Mouse (Mus musculus) inflammation-experienced regulatory T-cells, adult 6 months (primary cell): Measurements from ENCODE around the gene Zfp879. TPM values are rescaled to one million over a fixed set of nuclear protein-coding genes. Genes with fewer than 3 reads are reported as not detected.

Experiments
- ATAC-seq: one replicate; pipeline ENCODE4 v1.8.0; 2017
- polyA plus RNA-seq, 3 experiments: library from polyadenylated mRNA; unstranded; fragments of 100-300 nt; shearing (Covaris generic); gene quantifications; one replicate each; pipeline ENCODE4 v1.2.1; 2017

The Zfp879 gene
- polyA plus RNA-seq: not detected

DNA sequence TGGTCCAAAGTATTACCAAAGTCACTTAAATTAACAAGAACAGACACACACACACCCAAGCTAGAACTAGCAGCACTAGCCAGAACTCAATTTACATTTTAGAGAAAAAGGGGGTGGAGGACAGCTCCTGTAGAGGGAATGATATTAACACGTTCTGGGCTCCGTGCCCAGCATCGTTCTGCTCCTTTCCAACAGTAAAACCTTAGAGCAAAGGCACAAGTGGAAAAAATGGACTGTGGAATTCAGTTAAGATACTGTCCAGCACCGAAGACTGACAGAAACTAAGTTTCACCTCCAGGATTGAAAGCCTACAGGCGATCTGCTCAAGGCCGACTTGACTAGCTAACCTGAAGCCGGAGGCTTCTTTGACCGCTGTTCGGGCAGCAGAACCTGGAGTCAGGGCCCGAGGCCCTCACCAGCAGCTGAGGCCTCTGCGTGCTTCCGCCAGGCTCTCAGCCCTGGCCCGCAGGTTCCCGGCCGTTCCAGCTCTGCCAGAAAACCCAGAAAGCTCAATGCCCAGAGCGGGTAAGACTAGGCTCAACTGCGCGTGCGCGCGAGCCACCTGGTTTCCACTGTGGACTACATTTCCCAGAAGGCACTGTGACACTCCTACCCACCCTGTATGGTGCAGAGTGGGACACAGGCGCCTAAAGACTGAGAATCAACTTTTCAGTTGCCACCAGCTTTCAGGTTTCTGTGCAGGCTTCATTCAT lies at the start of gene Zfp879:
Zfp879 (minus strand) TSS at position 530 of the 713 bp plus-strand sequence.
- no peak for ATAC-seq

DNA sequence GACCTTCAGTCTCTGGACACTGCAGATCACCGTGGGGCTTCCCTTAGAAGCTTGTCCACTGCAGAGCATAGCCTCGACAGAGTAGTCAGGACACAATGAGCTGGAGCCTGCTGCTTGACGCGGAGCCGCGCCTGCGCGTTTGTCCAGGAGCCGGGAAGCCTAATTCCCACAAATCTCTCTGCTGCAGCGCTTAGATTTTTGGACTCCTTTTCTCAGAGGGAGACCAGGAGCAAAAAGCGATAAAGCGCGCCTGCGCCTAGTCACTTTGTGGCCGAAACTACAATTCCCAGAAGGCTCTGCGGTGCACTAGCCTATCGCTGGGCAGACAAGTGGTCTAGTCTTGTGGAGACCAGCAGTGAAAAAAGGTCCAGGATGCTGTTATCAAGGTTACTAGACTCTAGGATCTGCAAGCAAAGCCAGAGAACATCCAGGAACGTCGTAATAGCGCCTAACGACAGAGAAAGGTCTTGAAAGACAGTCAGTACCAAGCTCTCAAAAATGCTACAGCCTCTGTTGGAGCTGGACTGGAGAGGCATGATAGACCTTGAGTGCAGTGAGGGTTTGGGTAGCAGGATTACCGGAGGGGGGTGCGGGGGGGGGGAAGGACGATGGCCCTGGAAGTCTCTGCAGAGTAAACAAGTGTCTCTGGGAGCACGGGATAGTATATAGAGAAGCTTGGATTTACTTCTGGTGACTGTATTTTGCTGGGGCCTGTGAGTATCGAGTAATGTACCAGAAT lies 46.2 kb upstream of the Zfp879 start, which contains the start of gene Zfp454:
Zfp454 (minus strand) TSS at position 262 of the 739 bp plus-strand sequence.
- no peak for ATAC-seq

DNA sequence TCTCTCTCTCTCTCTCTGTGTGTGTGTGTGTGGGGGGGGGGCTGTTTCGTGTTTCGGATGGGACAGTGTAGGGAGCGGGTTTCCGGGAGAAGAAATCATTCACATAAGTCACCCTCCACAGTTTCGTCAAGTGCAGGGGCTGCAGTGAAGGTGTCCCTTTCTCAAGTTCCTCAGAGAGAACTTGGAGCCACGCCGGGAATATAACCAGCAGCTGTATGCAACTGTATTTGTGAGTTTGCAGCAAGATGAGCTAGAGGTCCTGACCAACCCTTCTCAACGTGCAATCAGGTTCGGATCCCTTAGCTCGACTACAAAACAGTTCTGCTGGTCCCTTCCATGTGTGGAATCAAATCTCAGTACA lies 45.6 kb upstream of the Zfp879 start:
- ATAC-seq: no peak

DNA sequence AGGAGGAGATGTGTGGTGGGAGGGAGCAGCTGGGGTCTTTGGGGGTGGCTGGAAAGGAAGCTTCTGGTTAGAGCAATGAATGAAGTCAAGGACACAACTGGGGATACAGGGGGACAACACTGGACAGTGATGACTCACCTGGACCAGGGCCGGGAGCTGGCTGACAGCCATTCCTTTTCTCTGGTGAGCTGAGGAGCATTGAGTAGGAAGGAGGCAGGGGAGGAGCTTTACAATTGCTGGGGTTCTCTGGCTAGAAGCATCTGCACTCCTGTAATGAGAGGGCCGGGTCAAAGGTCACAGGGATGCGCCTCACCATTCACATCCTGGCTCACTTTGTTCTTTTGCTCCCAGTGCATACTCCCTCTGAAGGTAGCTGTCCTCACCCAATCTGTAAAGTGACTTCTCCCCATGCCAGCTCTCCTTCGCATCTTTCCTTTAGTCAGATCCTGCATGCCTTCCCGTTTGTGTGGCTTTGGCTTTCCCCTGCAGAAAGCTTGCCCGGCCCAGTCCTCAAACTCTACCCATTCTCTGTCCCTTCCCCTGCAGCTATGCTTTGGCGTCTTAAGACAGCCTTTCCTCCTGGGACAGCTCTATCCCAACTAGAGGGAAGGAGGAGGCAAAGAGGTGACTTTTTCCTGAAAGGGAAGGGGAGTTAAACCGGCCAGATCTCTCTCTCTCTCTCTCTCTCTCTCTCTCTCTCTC lies 45.0 kb upstream of the Zfp879 start:
- ATAC-seq: no peak

DNA sequence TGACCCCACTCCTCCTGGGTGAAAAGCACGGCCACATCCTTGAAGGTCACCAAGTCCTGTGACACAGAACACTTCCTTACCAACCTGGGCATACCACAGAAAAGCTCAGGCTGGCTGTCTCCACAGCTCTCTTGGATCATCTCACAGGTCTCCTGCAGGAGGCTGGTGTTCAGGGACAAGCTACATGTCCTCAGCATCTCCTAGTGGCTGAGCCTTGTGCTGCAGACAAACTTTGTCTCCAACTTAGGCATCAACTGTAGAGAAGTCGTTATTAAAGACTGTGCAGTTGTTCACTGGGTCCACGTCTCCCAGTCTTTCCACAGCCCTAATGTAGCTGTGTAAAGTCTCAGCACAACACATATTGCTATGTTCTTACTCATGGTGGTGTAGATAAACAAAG lies 42.4 kb upstream of the Zfp879 start:
- no peak for ATAC-seq

DNA sequence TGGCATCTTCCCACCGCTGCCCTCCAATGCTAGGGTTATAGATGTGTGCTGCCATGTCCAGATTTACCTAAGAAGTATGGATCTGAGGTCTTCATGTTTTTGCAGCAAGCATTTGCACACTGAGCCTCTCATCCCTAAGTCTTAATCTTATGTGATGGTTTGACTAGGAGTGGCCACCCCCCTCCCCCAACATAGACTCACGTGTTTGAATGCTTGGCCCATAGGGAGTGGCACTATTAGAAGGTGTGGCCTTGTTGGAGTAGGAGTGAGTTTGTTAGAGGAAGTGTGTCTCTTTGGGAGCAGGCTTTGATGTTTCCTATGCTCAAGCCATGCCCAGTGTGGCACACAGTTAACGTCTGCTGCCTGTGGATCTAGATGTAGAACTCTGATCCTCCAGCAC lies 37.3 kb upstream of the Zfp879 start:
- no peak for ATAC-seq

DNA sequence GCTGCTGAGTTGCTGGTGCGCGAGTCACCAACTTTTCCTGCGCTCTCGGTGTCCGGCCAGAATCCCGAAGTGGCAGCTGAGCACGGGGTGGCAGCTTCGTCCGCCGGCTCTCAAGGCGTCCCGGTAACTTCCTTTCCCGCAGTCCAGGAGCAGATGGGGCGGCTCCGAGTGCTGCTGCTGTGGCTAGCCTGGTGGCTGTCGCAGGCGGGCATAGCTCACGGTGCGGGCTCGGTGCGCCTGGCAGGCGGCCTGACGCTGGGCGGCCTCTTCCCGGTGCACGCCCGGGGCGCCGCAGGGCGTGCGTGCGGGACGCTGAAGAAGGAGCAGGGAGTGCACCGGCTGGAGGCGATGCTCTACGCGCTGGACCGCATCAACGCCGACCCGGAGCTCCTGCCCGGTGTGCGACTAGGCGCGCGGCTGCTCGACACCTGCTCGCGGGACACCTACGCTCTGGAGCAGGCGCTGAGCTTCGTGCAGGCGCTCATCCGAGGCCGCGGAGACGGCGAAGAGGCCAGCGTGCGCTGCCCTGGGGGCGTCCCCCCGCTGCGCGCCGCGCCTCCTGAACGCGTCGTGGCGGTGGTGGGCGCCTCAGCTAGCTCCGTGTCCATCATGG lies 9.7 kb upstream of the Zfp879 start:
- ATAC-seq: no peak

DNA sequence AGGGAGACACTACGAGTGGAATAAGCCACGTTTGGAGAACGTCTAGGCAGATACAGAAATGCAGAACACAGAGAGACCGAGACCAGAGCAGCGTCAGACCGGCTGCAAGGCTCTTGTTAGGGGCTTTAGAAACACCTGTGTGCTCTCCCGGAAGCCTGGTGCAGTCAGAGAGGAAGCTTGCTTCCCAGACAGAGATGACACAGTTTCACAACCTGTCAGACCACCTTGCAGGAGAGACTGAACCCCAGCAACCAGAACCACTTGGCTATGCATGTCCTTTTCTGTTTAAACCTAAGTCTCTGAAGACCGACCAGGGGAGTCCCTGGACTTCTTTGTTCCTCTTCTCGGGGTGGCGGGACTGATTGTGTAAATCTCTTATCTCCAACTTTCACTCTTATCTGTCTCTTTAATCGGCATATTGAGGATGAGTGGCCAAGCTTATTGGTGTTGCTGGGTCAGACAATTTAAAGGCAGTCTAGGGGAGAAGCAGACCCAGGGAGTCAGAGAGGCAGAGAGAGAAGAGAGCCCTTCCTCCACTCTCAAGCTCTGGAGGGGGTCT lies 8.9 kb upstream of the Zfp879 start, which contains the start of gene Grm6:
Grm6 (plus strand) TSS at position 509 of the 559 bp plus-strand sequence.
- ATAC-seq: no peak

DNA sequence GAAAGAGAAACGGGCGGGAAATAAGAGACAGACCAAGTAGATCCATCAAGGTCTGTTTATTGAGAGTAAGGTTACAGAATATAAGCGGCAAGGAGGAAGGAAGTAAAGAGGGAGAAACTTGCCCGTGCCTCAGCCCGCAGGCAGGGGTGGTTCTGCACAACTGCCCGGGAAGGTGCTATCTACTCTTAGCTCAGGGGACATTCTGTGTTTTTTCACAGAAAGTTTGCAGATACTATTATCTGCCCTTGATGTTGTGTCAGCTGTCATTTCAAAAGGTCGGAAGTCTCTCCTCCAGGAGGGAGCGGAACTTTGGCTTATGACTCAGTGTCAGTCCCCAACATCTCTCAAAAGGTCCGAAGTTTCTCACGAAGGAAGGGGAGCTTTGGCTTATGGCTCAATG lies 8.0 kb upstream of the Zfp879 start:
- ATAC-seq: no peak

DNA sequence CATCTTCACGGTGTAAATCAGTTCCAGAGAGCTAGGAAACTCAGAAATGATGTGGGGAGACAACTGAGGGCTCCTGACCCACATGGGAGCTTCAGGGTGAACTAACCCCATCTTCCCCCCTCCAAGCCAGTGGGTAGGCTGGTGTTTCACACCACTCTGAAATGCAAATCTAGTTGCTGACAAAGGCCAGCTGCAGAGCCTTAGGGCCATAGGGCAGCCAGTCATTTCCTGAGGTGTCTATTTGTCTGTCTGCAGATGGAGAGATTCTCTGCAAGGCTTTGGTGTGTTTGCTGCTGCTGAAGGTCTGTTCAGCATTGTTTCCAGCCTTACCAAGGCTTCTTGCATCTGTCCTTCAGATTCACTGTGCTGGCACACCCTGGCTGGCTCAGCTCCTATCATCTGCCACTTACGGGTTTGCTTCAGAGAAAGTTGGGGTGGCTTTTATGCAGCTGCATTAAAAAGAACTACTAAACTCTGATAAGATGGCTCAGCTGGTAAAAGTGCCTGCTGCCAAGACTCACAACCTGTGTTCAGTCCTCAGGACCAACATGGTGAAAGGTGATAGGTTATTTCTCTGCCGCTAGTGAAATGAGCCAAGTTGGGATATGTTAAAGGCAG lies 7.3 kb upstream of the Zfp879 start:
- ATAC-seq: no peak

DNA sequence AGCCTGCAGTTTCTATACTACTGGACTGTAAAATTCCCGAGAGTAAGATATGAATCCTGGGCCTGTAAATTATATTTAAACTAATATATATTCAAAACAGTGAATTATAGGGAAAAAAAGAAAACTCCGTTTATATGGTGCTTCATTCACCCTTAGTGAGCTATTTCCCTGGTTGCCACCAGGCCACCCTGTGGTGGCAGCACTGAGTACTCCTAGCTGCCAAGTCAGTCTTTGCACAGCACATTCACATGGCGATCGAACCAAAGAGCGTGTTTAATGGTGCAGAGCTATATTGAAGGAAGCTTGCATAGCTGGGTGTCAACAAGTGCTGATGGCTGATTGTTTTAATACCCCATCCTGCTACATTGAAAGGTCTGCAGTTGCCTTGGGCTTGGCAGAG lies 5.7 kb upstream of the Zfp879 start:
- ATAC-seq: no peak

DNA sequence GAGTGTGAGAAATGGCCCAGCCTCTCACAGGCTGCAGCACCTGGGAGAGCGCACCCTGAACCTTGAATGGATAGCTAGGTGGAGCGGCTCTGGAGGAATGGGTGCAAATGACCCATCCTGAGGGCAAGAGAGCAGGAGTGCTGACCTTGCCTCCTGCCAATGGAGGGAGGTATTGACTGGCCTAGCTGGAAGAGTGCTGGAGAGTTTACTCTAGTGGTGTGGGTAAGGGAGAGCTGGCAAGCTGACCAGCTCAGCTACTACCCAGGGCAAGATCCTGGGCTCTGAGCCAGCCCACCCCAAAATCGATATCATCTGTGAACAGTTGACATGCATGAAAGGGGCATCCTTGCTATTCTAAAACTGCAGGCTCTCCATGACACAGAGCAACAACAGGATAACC lies 4.6 kb upstream of the Zfp879 start:
- ATAC-seq: no peak

DNA sequence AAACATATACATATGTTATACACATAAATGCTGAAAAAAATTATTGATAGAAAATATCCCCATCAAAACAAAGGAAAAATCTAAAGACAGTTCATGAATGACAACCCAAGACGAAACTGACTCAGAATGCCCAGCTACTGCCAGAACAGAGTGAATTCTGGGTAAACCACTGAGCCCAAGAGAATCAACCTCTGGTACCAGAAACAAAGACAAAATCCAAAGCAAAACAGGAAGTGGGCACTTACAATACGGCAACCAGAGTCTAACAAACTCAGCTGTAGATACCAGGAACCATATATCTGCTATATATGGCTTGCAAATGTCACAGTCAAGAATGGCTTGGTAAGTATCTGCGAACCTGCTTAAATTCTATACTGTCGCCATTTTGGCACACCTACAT lies 5.6 kb downstream of the Zfp879 start:
- ATAC-seq: peak; percentile 75

DNA sequence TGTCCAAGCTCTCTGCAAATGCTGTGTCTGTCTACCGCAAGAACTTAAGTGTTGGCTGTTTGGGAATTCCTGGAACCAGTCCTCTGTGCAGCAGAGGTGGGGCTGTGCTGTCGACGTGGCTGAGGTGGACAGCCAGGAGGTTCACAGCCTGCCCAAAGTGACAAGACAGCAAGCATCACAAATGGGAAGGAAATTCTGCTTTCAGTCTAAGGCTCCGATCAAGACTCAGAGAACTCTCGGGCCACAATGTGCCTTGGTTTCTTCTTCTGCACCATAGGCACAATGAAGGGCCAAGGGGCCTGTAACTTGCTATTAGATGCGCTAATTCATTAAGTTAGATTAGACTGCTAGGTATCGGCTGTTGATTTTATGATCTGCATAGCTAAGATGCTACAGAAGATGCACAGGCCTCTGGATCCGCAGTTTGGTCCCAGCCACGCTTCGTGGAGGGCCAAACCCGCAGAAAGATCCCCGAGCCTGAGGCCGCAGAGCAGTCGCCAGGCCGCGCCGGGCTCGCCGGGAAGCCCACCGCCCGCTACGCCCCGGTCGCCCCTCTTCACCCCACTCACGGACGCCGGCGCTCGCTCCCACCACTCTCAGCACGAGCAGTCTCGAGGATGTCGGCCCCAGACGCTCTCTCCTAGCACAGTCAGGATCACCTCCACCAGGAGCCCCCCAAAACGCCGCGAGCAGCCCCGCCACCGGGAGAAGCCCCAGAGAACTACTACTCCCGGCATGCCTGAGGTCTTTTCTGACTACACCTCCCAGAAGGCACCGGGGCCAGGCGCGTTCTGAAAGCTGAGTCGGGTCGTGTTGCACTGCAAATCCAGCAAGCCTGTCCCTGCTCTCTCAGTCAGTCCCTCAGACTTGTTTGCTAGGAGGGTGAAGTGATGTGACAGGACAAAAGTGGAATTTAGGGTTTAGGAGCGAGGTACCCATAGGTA lies 14.1 kb downstream of the Zfp879 start, which contains the start of gene Zfp354c:
Zfp354c (minus strand) TSS at position 715 of the 944 bp plus-strand sequence.
- ATAC-seq: peak; percentile 95

DNA sequence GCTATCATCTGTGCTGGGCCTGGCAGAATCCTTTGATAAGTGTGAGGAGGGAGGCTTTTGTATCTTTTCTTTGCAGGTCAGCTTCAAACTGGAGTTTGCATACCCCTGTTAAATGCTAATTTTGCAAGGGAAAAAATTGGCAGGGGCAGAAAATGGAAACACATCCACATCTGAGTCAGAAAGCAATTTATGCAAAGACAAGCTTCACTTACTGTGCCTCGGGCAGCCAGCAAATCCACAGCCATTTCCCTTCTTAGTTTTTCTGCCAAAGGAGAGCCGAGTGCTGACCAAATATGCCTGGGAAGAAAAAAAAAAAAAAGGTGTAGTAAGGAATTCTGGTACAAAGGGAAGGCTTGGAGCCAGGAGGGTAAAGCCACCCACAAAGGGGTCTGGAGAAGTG lies 15.1 kb downstream of the Zfp879 start:
- ATAC-seq: no peak

DNA sequence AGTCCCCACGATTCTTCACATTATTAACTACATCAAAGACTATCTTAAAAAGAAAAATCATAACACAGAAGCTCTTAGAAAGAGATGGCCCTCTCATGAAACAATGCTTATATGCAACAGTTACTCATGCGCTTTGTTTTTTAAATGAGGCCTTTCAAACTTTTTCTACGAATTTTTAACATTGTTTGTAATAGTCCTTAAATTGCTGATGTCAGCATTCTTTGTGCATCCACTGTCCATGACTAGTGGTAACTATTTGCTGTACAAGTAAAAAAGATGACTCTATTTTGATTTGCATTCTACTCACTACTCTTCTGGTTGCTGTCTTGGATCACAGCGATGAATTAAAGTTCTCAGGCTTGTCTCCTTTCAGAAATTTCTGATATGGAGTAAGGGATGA lies 27.1 kb downstream of the Zfp879 start:
- no peak for ATAC-seq

DNA sequence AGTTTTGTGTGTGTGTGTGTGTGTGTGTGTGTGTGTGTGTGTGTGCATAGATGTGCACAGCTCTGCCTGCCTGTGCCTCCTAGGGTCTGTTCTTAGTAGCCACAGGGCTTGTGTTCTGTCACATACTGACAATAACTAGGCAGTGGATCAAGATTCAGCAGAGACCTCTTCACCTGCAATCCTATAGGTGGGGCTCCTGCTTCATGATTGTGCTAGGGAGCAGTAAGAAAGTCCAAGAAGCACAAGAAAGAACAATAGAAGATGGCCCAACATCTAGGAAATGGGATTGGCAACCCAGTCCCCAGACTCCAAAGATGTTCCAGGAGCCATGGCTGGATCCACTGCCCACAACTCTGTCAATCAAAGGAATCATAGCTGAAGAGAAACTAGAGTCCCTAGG lies 42.5 kb downstream of the Zfp879 start:
- no peak for ATAC-seq

DNA sequence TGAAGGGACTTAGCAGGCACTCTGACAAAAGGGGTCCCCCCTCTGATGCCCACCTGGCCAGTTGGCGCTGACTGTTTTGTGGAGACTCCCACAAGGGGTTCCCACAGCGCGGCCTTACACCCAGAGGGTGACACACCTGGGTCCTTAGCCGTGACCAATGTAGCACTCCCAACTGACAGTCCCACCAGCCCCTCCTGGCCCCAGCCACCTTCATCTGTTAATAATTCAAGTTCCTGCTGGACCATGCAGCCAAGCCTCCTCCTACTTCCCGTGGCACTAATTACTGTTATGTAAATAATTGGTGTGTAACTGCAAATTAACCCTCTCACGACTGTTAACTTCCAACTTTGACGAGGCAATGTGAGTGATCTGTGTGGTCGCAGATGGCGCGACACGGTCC lies 43.7 kb downstream of the Zfp879 start:
- no peak for ATAC-seq
